Mouse (Mus musculus) thymus, adult 2 months (tissue): Measurements from ENCODE around the gene Alpl.

ENCODE experiments used
- CTCF ChIP-seq: fragments of 200-500 bp; IDR thresholded peaks from 2 replicates; pipeline ENCODE4 v1.5.1; 2012; ENCODE audit warnings: mild to moderate bottlenecking, control low read depth, low read length, moderate library complexity, borderline replicate concordance; ENCODE audit not compliant: control insufficient read depth, poor library complexity, insufficient read depth; ENCODE audit errors: extremely low read depth
- POLR2A ChIP-seq: fragments of 200-500 bp; IDR thresholded peaks from 2 replicates; pipeline ENCODE4 v1.6.1; 2012; ENCODE audit warnings: mild to moderate bottlenecking, low read length, control low read depth, moderate library complexity; ENCODE audit not compliant: control insufficient read depth, poor library complexity, insufficient read depth; ENCODE audit errors: extremely low read depth

DNA sequence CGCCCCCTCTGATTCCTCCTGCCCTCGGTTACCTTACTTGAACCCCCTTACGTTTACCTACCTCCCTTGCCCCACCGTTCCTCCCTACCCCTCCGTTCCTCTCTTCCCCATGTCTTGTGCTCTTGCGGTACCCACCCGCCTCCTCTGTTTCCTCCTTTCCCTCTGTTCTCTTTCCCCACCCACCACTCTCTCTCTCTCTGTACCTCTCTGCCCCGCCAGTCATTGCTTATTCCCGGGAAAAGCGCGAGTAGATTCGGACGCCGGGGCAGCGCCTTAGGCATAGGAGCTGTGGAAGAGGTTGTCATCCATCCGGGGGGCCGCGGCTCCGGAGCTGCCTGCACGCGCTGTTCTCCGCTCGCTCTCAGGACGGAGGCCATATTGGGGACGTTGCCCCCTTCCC lies 72.7 kb downstream of the Alpl start:
- TF ChIP-seq CTCF (no peak), POLR2A (no peak)
